Mouse (Mus musculus): ENCODE measurements around the gene Vmn2r15. TPM values are rescaled to one million over a fixed set of nuclear protein-coding genes. Genes with fewer than 3 reads are reported as not detected.
A peak's percentile ranks its signal among the peaks of the same experiment; 100 is the strongest.

The Vmn2r15 gene
- total RNA-seq (2021): not detected
- long read RNA-seq, experiment 1: 0 reads
- long read RNA-seq, experiment 2: 0 reads

GRCm38 (mm10) chr5:109297544-109297943 is at the start of gene Vmn2r15:
Vmn2r15 (minus strand) TSS chr5:109297644.
- no peak for DNase-seq

DNA sequence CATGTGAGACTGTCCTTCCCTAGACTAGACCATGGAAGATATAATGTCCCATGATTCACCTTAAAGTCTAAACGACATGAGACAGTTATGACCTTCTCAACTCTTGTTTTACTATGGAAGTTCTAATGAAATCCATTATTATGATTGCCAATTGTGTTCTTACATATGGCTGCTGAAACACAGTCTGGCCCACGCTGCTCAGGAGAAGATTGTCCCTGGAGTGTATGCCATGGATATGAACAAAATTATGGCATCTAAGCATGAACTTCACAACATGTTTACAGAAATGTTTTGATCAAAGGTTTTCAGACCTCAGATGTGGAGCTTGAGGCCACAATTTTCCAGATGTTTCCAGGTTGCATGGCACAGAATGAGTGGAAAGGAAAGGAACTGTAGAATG is 32.4 kb upstream of the Vmn2r15 start, which contains the start of gene Vmn2r16:
Vmn2r16 (plus strand) TSS at position 301 of the 400 bp plus-strand sequence.
- no peak for DNase-seq

- DNase-seq: peak; percentile 7 to 45
Observed at GRCm38 (mm10) chr5:109294655-109295054, 2.8 kb downstream of the Vmn2r15 start.

Other genes with a start within 250 kb of the Vmn2r15 start
- gene Vmn2r11, start 238.1 kb downstream of the Vmn2r15 start, total RNA-seq (2021): not detected
- not detected for gene Vmn2r12, start 199.7 kb downstream of the Vmn2r15 start, total RNA-seq (2021)
- gene Vmn2r13, start 105.4 kb downstream of the Vmn2r15 start, total RNA-seq (2021): not detected
- gene Vmn2r14, start 72.9 kb downstream of the Vmn2r15 start, total RNA-seq (2021): not detected
- not detected for gene Vmn2r16, start 32.5 kb upstream of the Vmn2r15 start, total RNA-seq (2021)
- gene Vmn2r17, start 122.0 kb upstream of the Vmn2r15 start, total RNA-seq (2021): not detected

Data from heart, adult 18-20 months (tissue).